Mouse (Mus musculus) retina, postnatal 1 day (tissue): ENCODE data around the gene Lgi1.

Source experiments
- DNase-seq: peaks from one replicate; pipeline ENCODE4 v3.0.0-alpha.2; 2012

Lgi1 gene

DNA sequence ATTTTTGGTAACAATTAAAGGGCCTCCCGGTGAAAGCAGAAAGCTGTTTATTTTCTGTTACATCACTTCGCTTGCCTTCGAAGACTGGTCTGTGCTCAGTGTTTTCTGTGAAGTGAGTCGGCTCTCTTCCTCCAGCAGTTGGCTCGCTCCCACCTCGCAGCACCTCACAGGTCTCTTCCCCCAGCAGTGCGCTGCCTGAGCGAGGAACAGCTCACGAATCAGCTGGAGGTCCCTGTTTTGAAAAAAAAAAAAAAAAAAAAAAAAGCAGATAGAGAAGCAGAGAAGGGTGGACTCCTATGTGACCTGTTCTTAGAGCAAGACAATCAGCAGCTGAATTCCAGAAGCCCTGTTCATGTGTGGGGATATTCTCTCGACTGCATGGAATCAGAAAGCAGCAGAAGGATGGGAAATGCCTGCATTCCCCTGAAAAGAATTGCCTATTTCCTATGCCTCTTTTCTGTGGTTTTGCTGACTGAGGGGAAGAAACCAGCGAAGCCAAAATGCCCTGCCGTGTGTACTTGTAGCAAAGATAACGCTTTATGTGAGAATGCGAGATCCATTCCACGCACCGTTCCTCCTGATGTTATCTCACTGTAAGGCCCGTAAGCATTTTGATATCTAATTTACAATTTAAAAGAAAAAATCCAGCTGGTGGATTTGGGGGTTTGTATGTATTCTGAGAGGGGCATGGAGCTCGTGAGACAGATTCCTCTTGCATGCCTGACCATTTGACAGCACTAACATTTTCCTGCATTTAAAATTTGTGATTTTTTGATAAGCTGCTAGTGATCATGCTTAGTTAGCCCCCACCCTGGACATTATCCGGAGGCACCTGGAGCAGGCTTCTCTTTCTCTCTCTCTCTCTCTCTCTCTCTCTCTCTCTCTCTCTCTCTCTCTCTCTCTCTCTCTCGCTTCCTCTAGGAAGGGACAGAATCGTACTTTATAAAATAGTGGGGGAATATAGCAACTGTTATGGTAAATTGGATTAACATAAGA lies at the start of gene Lgi1:
Lgi1 (plus strand) TSS at position 32 of the 996 bp plus-strand sequence.
- DNase-seq: peak; percentile 46

DNA sequence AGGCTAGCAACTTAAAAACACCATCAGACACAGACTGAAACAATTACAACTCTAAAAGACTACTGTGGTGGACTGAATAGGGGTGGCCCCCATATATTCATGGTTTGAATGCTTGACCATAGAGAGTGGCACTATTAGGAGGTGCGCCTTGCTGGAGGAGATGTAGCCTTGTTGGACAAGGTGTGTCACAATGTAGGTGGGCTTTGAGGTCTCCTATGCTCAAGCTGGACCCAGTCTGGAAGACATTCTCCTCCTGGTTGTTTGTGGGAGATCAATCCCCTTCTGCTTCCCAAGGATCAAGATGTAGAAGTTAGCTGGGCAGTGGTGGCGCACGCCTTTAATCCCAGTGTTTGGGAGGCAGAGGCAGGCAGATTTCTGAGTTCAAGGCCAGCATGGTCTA lies 46.6 kb upstream of the Lgi1 start:
- no peak for DNase-seq

DNA sequence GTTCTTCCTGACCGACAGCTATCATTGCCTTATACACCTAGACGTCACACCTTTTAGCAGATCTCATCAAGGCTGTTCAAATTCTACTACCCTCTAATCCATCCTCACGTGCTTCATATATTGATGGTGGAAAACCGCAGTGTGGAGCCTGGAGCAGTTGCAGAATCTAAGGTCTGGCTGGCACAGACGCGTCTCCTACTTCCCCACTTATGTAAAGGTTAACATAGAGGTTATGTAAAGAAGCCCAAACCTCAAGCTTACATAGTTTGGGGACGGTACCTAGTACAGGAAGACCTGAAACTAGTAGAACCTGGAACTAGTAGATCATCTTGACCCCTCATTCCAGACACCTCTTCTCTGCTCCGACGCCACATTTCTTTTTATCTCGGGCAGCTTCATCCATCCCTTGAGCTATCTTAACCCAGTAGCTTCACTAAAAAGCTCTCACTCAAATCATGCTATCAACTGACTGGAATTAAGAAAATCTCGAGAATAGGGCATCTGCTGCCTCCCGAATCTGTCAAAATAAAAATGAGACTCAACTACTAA lies 40.9 kb upstream of the Lgi1 start:
- DNase-seq: no peak

DNA sequence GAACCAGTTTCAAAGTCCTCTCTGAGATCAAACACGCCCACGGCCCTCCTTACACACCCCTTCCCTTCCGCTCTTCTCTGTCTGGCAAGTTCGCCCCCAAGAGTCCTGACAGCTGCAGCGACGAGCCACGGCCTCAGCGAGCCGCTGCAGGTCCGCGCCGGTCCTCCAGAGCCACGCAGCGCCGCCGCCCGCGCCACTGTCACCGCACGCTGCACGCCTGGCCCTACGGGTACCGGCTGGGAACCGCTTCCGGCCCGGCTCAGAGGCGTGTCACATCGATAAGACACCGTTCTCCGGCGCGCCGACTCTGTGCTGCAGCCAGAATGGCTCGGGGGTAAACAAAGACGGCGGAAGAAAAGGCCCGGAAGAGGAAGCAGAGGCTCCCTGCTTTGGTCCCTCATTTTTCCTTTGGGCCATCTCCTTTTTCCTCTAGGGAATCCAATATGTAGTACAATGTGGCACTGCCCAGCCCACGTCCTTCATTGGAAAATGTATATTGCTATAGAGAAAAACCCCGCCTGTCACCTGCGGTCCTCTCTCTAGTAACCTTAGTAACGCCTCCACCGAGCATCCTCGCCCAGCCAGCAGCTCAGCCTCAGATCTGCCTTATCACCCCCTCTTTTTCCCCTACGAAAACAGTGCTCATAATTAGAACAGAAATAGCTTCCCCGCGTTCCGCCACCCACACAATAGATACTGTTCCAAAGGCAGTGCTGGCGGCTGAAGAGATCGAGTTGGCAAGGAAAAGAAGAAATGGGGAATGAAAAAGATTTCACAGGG lies 40.2 kb upstream of the Lgi1 start, which contains the start of gene Fra10ac1:
Fra10ac1 (minus strand) TSS at position 252 of the 780 bp plus-strand sequence.
- DNase-seq: peak; percentile 95

DNA sequence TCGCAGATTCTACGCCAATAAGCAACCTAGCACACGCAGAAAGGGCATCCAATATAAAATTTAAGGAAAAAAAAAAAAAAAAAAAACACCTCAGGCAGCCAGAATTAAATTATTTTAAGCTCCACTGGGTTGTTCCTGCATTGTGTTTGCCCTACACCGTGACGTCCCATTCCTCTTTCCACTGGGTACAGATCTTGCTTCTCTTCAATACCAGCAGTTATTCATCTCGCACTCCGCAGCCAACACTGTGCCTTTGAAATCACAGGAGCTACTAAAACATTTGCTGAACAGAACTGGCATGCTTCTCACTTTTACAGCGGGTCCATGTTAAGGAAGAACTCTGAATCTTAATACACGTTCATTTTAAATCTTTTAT lies 39.7 kb upstream of the Lgi1 start:
- DNase-seq: peak; percentile 40

DNA sequence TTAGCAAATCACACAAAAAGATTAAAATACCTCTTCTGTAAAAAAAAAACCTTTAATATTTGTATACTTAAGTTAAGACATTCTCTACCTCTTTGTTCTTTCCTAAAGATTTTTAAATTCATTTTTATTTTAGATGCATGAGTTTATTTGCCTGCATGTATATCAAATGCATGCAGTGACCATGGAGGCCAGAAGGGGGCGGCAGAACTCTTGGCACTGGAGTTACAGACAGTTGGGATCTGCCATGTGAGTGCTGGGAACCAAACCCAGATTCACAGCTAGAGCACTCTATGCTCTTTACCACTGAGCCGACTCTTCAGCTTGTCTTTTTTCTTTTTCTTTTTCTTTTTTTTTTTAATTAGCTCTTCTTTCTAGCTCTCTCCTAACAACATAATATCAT lies 35.6 kb upstream of the Lgi1 start:
- DNase-seq: no peak

DNA sequence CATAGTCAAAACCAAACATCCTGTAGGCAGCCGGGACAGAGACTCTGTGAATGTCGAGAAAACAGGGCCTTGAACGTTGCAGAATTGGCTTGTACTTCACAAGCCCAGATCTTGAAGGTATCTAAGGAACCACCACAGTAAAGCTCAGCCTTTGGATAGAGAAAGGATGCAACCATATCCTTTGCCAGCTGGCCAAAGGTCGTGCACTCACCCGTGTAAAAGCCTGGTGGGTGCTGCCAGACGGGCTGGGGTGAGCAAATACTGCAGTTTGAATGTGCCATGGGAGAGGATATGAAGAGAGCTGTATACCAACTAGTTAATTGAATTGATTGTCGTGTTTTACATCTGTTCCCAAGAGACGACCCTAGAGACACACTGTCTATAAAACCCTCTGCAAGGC lies 32.2 kb upstream of the Lgi1 start:
- no peak for DNase-seq

DNA sequence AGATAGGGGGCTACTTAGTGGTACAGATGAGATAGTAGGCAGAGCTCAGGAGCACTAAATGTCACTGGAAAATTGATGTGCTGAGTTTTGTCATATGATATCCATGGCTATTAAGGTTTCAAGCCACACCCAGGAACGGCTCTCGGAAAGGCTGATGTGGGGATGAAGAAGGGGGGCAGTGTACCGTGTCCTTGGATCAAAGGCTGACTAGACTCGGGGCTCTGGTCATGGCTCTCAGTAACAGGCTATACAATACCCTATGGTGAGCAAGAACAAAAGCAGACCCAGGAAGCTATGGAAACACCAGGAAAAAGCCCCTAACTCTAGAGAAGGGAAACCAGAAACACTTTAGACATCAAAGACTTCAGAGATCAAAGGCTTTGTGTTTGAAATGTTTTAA lies 31.8 kb upstream of the Lgi1 start:
- no peak for DNase-seq

DNA sequence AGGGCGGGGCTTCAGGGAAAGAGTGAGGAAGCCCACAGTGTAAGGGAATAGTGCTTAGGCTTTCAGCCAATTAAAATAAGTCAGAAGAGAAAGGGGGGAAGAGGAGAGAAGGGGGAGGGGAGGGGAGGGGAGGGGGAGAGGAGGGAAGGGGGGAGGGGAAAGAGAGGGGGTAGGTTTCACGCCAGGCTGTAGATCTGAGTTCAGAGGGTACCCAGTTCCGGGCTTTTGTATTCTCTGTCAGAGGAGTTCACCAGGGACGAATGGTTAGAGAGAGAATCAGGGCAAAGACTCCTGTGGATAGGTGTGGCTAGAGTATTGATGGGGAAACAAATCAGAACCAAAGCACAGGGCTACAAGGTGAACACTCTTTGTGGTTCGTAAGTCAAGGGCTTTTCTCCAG lies 27.8 kb upstream of the Lgi1 start:
- no peak for DNase-seq

DNA sequence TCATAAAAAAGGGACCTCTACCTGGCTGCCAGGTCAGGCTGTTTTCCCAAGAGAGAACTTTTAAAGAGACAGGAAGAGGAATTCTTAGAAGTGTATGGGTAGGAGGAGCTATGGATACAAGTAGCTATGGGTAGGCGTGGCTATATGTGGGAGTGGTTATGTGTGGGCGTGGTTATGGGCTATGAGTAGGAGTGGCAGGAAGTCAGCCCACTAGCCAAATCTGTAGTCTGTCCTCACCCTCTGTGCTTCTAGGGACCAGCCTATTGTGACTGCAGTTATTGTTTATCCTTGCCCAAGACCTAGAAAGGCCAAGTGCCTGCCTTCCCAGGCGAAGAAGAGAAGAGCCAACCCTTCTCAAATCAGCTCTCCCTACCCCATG lies 26.5 kb upstream of the Lgi1 start:
- peak; percentile 37 for DNase-seq

DNA sequence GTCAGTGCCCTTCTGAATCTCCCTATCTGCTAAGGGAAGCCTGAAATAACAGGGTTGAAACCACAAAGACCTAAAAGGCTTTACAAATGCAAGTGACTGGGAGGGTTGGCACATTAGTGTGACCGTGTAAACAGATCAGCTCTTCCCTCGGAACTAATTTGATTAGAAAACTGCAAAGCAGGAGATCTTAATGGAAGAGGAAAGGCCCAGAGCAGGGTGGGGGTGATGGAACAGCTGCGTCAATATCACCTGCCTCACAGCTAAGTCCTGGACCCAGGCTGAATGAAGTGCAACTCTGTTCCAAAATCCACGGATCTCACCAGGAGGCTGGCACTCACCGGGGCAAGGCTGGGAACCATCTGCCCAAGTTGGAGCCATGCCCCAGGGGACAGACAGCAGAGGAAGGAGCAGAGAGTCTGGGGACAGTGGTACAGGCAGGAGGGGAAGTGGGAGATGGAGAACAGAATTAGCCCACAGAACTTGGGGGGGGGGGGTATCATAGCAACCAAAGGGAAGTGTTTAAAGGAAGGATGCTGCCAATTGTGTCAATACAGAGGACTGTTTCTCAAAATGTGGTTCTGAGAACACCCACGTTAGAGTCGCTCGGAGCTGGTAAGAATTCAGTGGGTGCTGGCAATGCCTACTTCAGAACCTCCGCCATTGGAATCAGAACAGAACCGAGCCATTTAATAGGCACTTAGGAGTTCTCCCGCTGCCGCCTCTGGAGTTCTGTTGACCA lies 26.0 kb upstream of the Lgi1 start:
- DNase-seq: no peak

DNA sequence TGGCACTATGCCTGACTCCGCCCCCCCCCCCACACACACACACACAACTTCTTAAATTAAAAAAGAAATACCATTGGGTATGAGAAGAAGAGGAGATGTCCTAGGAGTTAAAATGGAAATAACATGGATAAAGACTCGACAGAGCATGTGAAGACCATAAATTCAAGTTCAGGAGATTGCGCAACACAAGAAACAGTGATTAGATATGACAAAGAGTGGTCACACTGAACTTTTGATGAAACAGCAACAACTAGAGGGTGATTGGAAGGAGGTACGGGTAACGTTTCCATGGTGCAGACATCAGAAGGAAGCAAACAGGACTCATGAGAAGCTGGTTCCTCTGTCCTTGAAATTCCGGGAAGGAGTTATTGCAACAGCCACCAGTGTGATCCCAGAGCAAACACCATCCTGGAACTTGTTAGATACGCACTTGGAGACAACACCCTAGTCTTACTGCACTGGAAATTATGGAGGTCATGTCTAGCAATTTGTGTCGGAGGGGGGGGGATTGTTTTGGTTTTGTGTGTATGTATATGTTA lies 22.0 kb upstream of the Lgi1 start:
- DNase-seq: no peak

DNA sequence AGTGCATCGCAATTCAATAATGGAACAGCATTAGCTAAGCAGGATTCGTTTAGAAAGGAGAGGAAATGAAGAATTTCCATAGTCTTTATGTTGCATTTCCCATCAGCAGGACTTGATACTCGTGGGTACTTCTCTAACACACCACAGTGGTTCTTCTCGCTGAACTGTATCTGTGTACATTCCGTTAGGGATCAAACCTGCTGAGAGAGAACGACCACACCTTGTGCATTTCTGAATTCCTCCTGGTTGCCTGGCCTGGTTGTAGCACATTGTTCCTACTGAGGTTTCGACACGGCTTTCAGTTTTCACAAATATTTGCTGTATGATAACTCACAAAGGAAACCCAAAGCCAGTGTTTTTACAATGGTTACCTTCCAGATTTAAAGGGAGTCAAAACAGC lies 19.6 kb upstream of the Lgi1 start:
- DNase-seq: no peak

DNA sequence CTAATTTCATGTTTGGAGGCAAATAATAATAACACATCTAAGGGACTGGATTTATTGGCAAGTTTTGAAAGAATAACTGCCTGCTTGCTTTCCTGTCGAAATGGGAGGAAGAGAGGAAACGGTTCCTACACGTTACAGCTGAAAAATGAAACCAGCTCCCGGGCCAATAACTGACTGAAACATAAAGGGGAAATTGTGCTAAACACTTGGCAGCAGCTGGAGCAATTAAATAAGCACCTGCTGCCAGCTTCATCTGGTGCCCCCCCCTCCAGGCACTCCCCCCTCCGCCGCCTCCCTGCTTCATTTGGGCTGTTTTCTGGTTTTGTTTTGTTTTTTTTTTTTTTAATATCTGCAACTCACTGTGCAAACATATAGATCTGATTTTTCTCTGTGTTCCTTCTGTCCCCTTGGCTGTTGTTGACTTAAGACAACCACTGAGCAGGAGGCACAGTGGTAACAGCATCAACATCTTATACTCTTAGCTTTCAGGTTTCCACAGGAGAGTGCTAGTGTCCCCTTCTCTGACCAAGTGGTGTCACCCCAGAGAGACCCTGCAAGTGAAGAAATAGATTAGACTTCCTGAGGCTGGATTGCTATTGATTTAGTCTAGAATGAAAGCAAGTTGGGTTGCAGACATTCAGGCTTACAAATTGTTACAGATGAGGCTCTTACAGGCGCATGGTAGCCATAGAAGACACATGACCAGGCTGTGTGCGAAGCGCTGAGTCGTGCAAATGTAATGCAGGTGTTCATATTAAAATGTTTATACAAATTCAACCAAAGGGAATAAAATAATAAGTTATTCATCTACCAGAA lies 18.8 kb upstream of the Lgi1 start:
- DNase-seq: peak; percentile 49

DNA sequence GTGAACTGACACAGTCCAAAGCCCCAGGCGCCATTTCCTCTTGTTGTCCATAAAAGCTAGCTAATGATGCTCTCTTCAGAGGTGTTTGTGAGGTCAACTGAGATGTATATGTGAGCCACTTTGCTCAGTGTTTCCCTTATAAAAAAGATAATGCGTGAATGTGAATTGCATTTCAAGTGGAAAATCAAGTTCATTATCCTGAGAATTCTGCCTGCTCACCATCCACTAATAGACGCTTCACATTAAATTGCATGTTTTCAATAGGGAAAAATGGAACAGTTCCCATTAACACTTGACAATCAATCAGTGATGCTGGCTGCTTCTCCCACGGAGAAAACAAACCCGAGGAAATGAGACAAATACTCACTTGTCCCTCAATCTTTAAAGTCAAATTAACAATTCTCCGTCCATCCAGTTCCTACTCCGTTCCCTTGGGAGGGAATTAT lies 18.1 kb upstream of the Lgi1 start:
- DNase-seq: peak; percentile 43

DNA sequence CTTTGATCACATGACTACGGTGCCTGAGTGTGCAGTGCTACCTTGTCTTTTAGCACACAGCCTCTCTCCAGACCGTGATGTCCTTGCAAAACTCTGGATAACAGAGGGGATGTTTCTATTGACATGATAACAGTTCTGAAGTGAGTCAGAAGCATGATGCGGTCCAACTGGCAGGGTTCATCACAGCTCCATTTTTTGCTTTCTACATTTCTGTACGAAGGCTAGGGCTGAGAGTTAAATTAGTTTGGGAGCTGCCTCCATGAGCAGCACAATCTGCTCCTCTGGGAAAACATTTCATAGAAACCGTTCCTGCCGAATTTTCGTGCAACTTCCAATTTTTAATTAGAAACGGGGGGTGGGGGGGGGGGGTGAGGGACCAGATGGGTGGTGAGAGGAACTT lies 14.7 kb upstream of the Lgi1 start:
- DNase-seq: no peak

DNA sequence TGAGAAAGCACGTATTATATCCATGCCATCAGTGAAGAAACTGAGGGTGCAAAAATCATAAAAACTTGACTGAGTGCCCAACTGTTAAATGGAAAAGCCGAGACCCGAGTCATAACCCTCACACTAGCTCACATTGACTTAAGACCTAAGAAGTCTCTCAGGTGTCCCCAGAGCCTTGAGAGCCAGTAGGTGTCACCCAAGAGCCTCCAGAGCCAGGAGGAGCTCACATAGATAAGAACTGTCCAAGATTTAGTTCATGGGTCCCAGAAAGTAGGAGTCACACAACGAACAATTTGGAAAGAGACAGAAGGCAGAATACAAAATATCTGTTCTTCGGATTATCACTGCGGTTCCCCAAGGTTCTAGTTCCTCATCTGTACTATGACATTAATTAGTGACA lies 10.5 kb upstream of the Lgi1 start:
- peak; percentile 48 for DNase-seq

DNA sequence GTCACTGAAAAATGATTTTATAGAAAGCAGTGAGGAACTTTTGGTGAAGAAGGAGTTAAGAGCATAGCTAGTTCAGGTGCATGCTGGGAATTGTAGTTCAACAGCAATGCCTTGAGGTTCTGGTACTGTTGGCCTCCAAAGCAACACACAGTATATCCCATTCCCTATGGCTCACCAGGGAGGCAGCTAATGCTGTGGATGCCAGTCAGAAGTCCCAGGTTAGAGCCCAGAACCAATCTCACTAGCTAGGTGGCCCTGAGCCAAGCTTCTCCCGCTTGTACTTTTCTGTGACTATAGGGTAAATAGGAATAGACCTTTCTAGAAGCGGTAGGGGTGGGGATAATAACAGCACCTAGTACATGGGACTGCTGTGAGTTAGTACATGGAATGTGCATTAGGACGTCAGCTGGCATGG lies 5.7 kb upstream of the Lgi1 start:
- peak; percentile 24 for DNase-seq

DNA sequence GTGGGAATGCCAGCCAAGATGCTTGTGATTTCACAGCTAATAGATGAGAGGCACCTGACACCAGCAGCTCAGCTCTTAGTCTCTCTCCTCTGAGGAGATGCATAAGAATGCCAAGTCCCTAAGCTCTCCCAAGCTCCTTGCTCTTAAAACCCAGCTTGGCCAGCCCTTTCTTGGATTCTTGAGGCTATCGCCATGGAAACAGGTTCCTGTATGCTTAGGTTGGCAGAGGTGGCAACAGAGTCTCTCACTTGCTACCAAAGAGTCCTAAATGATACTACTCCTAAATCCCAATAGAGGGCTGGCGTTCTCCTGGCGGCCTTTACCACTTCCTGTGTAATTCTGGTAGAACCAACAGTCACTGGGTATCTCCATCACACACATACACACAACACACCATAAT lies 4.9 kb upstream of the Lgi1 start:
- DNase-seq: no peak

DNA sequence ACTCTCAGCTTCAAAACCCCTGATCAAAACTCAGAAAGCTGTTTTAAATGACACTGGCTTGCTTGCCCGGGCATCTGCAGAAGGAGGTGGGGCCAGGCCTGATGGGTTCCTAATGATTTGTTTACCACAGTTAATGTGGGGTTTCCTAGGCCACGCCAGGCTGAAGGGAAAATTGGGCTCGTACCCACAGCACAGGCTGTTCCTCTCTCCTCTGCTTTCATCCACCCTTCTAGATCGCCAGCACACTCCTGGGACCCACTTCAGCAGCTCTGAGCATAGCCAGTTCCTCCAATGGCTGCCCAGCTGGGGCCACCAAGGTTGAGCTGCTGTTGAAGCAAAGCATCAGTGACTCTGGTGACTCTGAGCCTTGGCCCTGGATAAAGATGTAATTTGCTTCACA lies 4.0 kb upstream of the Lgi1 start:
- peak; percentile 18 for DNase-seq

DNA sequence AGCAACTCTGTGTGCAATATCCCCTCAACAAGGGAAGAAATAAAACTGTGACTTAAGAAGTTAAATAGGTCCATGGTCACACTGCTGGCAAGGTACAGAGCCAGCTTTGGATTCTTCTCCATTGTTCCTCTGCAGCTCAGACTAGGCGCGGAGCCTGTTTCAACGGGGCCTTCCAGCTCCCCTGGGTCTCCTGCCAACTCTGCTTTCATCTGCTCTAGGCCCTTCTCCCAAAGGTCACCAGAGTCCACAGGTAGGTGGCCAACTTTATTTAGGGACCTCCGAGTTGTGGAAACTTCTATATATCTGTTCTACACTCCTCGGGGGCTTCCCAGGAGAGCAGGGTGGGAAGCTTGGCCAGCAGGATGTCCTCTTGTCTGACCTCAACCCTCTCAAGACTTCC lies 3.0 kb upstream of the Lgi1 start:
- DNase-seq: no peak
